ENCODE assay signal across 7 mouse cellular contexts in genomic region chr16:35542421-35542780, GRCm38 (mm10). TPM values are rescaled to one million over a fixed set of nuclear protein-coding genes. Genes with fewer than 3 reads are reported as not detected.
DNase-seq lines count a peak whose midpoint lies in the region; ATAC-seq and TF ChIP-seq lines count a peak whose summit lies in the region.

No protein-coding gene starts in this region.

- H3K36me3 ChIP-seq in forebrain, embryonic 11.5 days (ENCODE audit: control insufficient read depth, insufficient read depth, low read length) = no peaks in the 10 kb centered on the region
- H3K36me3 ChIP-seq in limb, embryonic 10.5 days = no peaks in the 10 kb centered on the region

- H3K4me1 ChIP-seq in forebrain, embryonic 11.5 days (replicated peaks; ENCODE audit: control insufficient read depth, insufficient read depth, low read length) = peaks cover 9% of the 10 kb centered on the region
- peaks cover 25% of the 10 kb centered on the region for H3K4me1 ChIP-seq in limb, embryonic 10.5 days
- H3K4me1 ChIP-seq in olfactory bulb, adult 2 months (ENCODE audit: control insufficient read depth, insufficient read depth, low read length) = peaks cover 27% of the 10 kb centered on the region

- DNase-seq in layer of hippocampus, adult 2 months (ENCODE audit: low spot score in 2 of 2) = no peak
- DNase-seq in layer of hippocampus, adult 11-12 months (ENCODE audit: low spot score) = no peak
- no peak for DNase-seq in forebrain, embryonic 11.5 days (ENCODE audit: low spot score)
- DNase-seq in limb, embryonic 10.5 days (ENCODE audit: low spot score) = no peak
- no peak for DNase-seq in adrenal gland, adult 2 months
- no peak for DNase-seq in layer of hippocampus, adult 9-11 months

- 0% methylated on average over 27 of the region's 27 CpGs for WGBS in forebrain, embryonic 11.5 days
- WGBS in limb, embryonic 10.5 days = 1% methylated on average over 27 of the region's 27 CpGs
- WGBS in olfactory bulb, adult 2 months = 8% methylated on average over 27 of the region's 27 CpGs

- H3K9ac ChIP-seq in forebrain, embryonic 11.5 days (ENCODE audit: low read length) = peak overlapping the region; percentile 98

- peaks cover 6% of the 10 kb centered on the region; the same call in 1 of the 2 replicates for H3K27me3 ChIP-seq in forebrain, embryonic 11.5 days (ENCODE audit: control insufficient read depth, insufficient read depth, low read length)
- peaks cover 92% of the 10 kb centered on the region for H3K27me3 ChIP-seq in limb, embryonic 10.5 days (ENCODE audit: low read depth, poor library complexity, severe bottlenecking)

- peak overlapping the region; percentile 75; the same call in 1 of the 2 replicates for H3K27ac ChIP-seq in layer of hippocampus, adult 2 months
- peak overlapping the region; percentile 84; the same call in 1 of the 2 replicates for H3K27ac ChIP-seq in forebrain, embryonic 11.5 days (ENCODE audit: low read depth, low read length)
- H3K27ac ChIP-seq in limb, embryonic 10.5 days = no peak overlapping the region
- no peak overlapping the region for H3K27ac ChIP-seq in olfactory bulb, adult 2 months (ENCODE audit: insufficient read depth, low read depth, low read length)

- H3K4me3 ChIP-seq in layer of hippocampus, adult 2 months = peak overlapping the region; percentile 69
- peak overlapping the region; percentile 91 for H3K4me3 ChIP-seq in forebrain, embryonic 11.5 days (ENCODE audit: low read depth, low read length)
- peak overlapping the region; percentile 62 for H3K4me3 ChIP-seq in limb, embryonic 10.5 days
- peak overlapping the region; percentile 70 for H3K4me3 ChIP-seq in olfactory bulb, adult 2 months (ENCODE audit: insufficient read depth, low read depth, low read length)

- TF ChIP-seq CTCF in layer of hippocampus, adult 2 months (conservative IDR thresholded peaks at IDR 0.05) = no peak
- TF ChIP-seq CTCF in olfactory bulb, adult 2 months (IDR thresholded peaks at IDR 0.05; ENCODE audit: insufficient read depth, low read depth, low read length) = no peak

- no peaks in the 10 kb centered on the region for H3K9me3 ChIP-seq in forebrain, embryonic 11.5 days (ENCODE audit: control insufficient read depth, low read length)
- H3K9me3 ChIP-seq in limb, embryonic 10.5 days (replicated peaks) = no peaks in the 10 kb centered on the region

- TF ChIP-seq POLR2A in olfactory bulb, adult 2 months (IDR thresholded peaks at IDR 0.05; ENCODE audit: insufficient read depth, low read depth, low read length) = no peak

- peak overlapping the region; percentile 78 for H3K4me2 ChIP-seq in forebrain, embryonic 11.5 days (ENCODE audit: low read depth, low read length, severe bottlenecking)

- no peak for ATAC-seq in forebrain, embryonic 11.5 days (replicated peaks; ENCODE audit: low FRiP score)

RNA-seq across cellular contexts. Expression of gene Sema5b, which starts 1.5 kb away (rescaled TPM):
- total RNA-seq in layer of hippocampus, adult 2 months (2021) = 10 to 100 TPM; 18.3 to 19.7 TPM
- polyA plus RNA-seq in forebrain, embryonic 11.5 days (2014; fragmentation: Nextera tagmentation; extraction: Ambion mirVana) = 58.0 and 62.6 TPM in 2 replicates
- polyA plus RNA-seq in limb, embryonic 10.5 days (2016; fragmentation: Nextera tagmentation; extraction: Ambion mirVana) = 2.0 and 3.4 TPM in 2 replicates
- not detected in 2 replicates for polyA plus RNA-seq in olfactory bulb, adult 2 months (2012; ENCODE audit: insufficient read depth, insufficient read length, low replicate concordance, missing spikeins)
- 1 to 10 TPM; 1.5 to 8.3 TPM for total RNA-seq in adrenal gland, adult 2 months (2021)
- 48.9 and 89.9 TPM in 2 replicates for polyA plus RNA-seq in adrenal gland, adult 2 months (2012; rRNA removed)

RNA-seq across cellular contexts. Expression of gene Pdia5, which starts 51.7 kb away (rescaled TPM):
- total RNA-seq in layer of hippocampus, adult 2 months (2021) = 1 to 10 TPM; 3.0 to 3.8 TPM
- polyA plus RNA-seq in forebrain, embryonic 11.5 days (2014; fragmentation: Nextera tagmentation; extraction: Ambion mirVana) = 7.8 and 9.3 TPM in 2 replicates
- polyA plus RNA-seq in limb, embryonic 10.5 days (2016; fragmentation: Nextera tagmentation; extraction: Ambion mirVana) = 21.2 and 24.2 TPM in 2 replicates
- polyA plus RNA-seq in olfactory bulb, adult 2 months (2012; ENCODE audit: insufficient read depth, insufficient read length, low replicate concordance, missing spikeins) = not detected in 2 replicates
- 10 to 100 TPM; 15.6 to 20.8 TPM for total RNA-seq in adrenal gland, adult 2 months (2021)
- polyA plus RNA-seq in adrenal gland, adult 2 months (2012; rRNA removed) = 4.3 and 5.1 TPM in 2 replicates

Comparison
In these comparisons a context has a peak if more than half of its experiments do, and no peak if none do; other contexts are left out.
1. H3K27ac ChIP-seq: peak in layer of hippocampus, adult 2 months (single experiment) and forebrain, embryonic 11.5 days (single experiment); none in limb, embryonic 10.5 days (single experiment) and olfactory bulb, adult 2 months (single experiment).
2. Peak in every context shown above with its lines, with median percentiles within 50 percentile points of each other: H3K4me3 ChIP-seq.